Mouse (Mus musculus): ENCODE measurements at regions not wholly inside any gene's neighbourhood (a gene's known extent, or its start where the extent isn't known, plus 50 kb on each side); places are given as distances from the start of the nearest gene placed in this dataset. TPM values are rescaled to one million over a fixed set of nuclear protein-coding genes. Genes with fewer than 3 reads are reported as not detected.
A peak's percentile ranks its signal among the peaks of the same experiment; 100 is the strongest.
"Not testable (repeated sequence)": the region's sequence is repeated elsewhere in the genome, so short reads cannot be mapped to it uniquely, and the experiment has no call there.

DNA sequence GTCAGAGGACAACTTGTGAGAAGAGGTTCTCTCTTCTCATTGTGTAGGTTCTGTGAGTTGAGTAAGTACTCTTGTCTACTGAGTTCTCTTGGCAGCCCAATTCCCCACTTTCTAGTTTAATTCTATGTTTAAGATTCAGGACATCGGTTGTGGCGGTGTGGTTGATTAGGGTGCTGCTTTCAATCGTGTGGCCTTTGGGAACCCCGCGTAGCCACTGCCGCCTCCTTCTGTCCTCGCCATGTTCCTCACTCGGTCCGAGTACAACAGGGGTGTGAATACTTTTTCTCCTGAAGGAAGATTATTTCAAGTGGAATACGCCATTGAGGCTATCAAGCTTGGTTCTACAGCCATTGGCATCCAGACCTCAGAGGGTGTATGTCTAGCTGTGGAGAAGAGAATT lies 73.3 kb upstream of the Btbd11 start:
- H3K4me2 ChIP-seq (replicated peaks); H3K9me3 ChIP-seq; H3K27ac ChIP-seq; H3K9ac ChIP-seq; H3K27me3 ChIP-seq; H3K4me3 ChIP-seq; H3K36me3 ChIP-seq; ATAC-seq (ENCODE audit: insufficient number of reproducible peaks, insufficient read depth, low FRiP score, low TSS enrichment); H3K4me1 ChIP-seq: not testable (repeated sequence)
- WGBS = 94% methylated on average over 10 of the region's 10 CpGs

DNA sequence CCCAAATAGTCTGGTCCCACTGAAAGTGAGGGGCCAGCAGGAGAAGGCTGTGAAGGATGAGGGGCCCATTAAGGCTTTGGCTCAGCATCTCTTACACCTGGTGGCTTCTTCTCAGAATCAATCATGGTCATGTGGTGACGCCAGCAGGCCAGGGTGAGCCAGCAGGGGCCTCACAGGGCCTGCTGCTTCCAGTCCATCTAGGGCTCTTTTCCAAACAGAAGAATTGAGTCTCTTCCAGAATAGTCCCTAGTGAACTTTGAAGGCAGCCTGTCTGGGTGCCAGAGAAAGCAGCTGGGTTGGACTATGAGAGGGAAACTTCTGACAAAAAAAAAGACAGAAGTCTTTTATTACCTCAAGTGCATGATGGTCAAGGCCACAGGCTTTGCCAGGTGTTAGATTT lies 65.6 kb upstream of the Btbd11 start:
- H3K4me3 ChIP-seq = no peak overlapping the region
- no peak overlapping the region for H3K4me2 ChIP-seq (replicated peaks)
- ATAC-seq (ENCODE audit: insufficient number of reproducible peaks, insufficient read depth, low FRiP score, low TSS enrichment) = no peak
- no peaks in the 10 kb centered on the region for H3K36me3 ChIP-seq
- WGBS = 83% methylated on average over 1 of the region's 1 CpGs
- H3K27me3 ChIP-seq = no peaks in the 10 kb centered on the region
- H3K9me3 ChIP-seq = no peaks in the 10 kb centered on the region
- no peak overlapping the region for H3K27ac ChIP-seq
- H3K4me1 ChIP-seq = no peaks in the 10 kb centered on the region
- no peak overlapping the region for H3K9ac ChIP-seq

DNA sequence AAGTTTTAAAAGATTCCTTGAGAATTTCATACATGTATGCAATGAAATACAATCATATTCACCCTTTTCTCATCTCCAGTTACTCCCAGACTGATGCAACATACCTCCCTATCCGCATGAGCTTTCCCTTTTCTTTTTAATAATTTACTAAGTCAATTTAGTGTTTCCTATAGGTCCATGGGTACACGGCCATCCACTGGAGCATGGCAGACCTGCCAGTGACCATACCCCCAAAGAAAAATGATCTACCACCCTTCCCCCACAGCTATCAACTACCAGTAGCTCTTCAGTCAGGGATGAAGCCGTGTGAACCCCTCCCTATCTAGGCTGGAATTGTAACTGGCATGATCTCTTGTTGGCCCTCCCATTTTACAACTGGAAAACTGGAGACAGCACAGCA lies 64.3 kb upstream of the Btbd11 start:
- Histone ChIP-seq H3K27ac (no peak overlapping the region), H3K27me3 (no peaks in the 10 kb centered on the region), H3K36me3 (no peaks in the 10 kb centered on the region), H3K4me3 (no peak overlapping the region), H3K4me1 (no peaks in the 10 kb centered on the region), H3K4me2 (replicated peaks) (no peak overlapping the region), H3K9ac (no peak overlapping the region), H3K9me3 (no peaks in the 10 kb centered on the region)
- WGBS = 82% methylated on average over 3 of the region's 3 CpGs
- no peak for ATAC-seq (ENCODE audit: insufficient number of reproducible peaks, insufficient read depth, low FRiP score, low TSS enrichment)

DNA sequence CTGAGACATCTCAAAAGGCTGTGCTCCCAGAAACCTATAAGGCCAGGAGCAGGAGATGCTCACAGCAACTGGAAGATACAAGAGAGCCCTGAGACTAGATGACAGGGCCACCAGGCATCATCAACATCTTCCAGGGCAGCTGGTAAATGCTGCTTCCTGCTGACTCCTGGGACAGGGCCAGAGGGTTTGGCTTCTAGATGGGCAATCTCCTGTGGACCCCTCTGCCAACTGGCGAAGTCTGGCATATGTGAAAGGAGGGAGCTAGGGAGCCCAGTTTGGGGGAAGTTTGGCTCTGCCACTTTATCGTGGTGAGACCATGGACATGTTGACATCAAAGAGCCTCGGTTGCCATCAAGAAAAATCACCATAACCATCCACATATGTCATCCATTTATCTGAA lies 57.2 kb upstream of the Btbd11 start:
- H3K4me1 ChIP-seq = no peaks in the 10 kb centered on the region
- H3K4me3 ChIP-seq = no peak overlapping the region
- H3K27ac ChIP-seq = no peak overlapping the region
- no peak overlapping the region for H3K4me2 ChIP-seq (replicated peaks)
- no peak overlapping the region for H3K9ac ChIP-seq
- no peaks in the 10 kb centered on the region for H3K9me3 ChIP-seq
- no peaks in the 10 kb centered on the region for H3K36me3 ChIP-seq
- no peaks in the 10 kb centered on the region for H3K27me3 ChIP-seq
- WGBS = 80% methylated on average over 3 of the region's 3 CpGs
- ATAC-seq (ENCODE audit: insufficient number of reproducible peaks, insufficient read depth, low FRiP score, low TSS enrichment) = no peak

DNA sequence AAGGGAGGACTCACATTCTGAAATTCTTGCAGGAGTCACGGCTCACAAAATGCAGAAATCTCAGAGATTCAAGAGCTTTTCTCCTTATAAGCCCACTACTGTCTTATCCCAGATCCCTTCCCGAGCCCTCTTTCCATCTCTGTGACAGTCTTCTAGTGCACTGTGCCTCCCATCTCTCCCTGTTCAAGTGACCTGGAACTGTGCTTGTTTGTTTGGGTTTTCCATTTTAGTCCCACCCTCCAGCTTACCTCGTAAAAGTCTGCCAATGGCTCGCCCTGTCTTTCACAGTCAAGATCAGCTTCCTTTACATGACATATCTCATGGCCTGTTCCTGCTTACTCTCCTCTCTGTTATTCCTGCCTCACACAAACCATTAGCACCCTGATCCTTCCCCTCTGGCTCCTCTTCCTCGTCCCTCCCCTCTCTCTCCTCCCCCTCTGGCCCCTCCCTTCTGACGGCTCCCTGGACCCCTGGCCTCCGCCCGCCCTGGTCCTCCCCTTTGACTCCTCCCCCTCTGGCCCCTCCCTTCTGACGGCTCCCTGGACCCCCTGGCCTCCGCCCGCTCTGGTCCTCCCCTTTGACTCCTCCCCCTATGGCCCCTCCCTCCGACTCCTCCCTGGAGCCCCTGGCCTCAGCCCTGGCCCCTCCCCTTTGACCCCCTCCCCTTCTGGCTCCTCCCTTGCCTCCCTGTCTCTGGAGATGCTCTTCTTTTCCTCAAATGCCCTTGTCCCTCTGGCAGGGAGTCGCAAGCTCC lies 55.5 kb upstream of the Btbd11 start:
- Histone ChIP-seq H3K4me1 (no peaks in the 10 kb centered on the region), H3K9me3 (no peaks in the 10 kb centered on the region), H3K27ac (no peak overlapping the region), H3K9ac (no peak overlapping the region), H3K36me3 (no peaks in the 10 kb centered on the region), H3K4me3 (0 out of 2 replicates have a peak overlapping the region, but pooled peaks have one; percentile 1), H3K27me3 (no peaks in the 10 kb centered on the region), H3K4me2 (replicated peaks) (peak overlapping the region; percentile 38)
- 7% methylated on average over 13 of the region's 13 CpGs for WGBS
- ATAC-seq (ENCODE audit: insufficient number of reproducible peaks, insufficient read depth, low FRiP score, low TSS enrichment) = 0 out of 2 replicates have a peak, but pooled peaks have one; percentile 41

Small RNA genes in the stretch of these regions (microRNA-seq; reads per million reads assigned to microRNA genes)
- not detected for gene Gm27392

Measured in embryonic facial prominence, embryonic 12.5 days (tissue).